Mouse (Mus musculus): ENCODE results near the gene Olfr741. TPM values are rescaled to one million over a fixed set of nuclear protein-coding genes. Genes with fewer than 3 reads are reported as not detected.

The Olfr741 gene
- not detected for total RNA-seq (2022)

DNA sequence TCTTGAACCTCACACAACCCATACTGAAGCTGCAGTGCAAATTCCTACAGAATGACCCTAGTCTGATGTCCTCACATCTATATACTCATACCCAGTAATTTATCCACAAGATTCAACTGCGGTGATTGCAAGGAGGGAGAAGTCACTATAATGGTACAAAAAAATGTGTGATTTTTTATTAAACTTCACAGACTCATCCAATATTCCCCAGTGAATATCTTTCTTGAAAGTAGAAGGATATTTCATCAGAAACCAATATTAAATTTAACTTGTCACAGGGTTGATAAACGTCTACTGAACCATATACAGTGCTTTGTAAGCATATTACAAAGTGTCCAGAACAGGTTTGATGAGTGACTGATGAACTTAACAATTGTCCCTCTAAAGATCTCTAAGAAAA, at the start of gene Olfr741:
Gene Olfr741 (plus strand): TSS at position 301 of the 400 bp plus-strand sequence.
- no peak for DNase-seq

DNA sequence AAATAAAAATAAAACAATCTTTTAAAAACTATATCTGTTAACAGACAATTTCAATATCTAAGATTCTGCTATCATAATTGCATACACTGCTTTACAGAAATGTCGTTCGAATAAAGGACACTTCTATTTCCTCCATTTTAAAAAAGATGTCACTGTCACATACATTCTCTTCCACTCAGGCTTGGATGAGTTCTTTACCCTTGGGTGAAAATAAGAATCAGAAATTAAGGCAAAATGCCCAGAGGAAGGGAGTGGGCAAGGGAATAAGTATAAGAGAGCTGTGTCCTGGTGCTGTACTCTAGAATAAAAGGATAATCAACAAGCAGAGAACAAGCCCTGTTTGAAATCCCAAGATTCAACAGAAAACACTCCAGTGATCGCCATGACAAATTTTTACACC, 27.3 kb upstream of the Olfr741 start, which contains the start of gene Olfr740:
Gene Olfr740 (plus strand): TSS at position 301 of the 400 bp plus-strand sequence.
- no peak for DNase-seq

DNA sequence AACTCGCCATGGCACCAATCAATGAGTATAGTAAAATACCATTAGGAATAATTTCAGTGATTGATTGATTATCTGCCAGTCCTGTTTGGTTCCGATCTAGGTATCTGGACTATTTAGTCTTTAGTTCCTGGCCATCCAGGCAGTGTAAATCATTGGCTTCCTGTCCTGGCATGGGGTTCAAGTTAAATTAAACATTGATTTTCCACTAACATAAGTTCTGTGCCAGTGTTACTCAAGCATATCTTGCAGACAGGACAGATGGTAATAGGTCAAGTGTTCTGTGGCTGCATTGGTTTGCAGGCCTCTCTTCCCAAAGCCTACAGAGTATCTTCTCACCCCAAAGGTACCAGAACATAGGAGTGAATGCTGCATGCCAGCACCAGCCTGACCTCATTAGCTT, 5.9 kb downstream of the Olfr741 start:
- DNase-seq, result no peak

GRCm38 (mm10) chr14:50503300-50503699, 30.8 kb downstream of the Olfr741 start, which contains the start of gene Olfr742:
Gene Olfr742, plus strand, starts transcription at chr14:50503600.
- no peak for DNase-seq

DNA sequence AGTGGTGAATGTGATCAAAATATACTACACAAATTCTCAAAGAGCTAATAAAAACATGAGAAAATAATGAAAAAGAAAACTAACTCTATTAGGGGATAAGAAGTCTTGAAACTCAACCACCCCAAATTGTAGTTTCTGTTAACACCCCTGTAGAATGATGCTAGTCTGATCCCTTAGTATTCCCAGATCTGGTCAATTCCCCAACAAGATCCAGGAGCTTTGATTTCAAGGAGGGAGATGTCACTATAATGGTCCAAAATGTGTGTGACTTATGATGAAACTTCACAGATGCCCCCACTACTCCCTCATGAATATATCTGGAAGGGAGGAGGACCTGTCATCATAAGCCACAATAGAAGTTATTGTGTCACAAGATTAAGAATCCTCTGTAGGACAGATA, 49.0 kb downstream of the Olfr741 start, which contains the start of gene Olfr743:
Gene Olfr743 (plus strand): TSS at position 301 of the 400 bp plus-strand sequence.
- no peak for DNase-seq

Other genes with a start within 250 kb of the Olfr741 start
- under 1 TPM in 1 of 4 experiments, not detected in 3; 0.06 TPM for gene Olfr731, start 230.9 kb upstream of the Olfr741 start, total RNA-seq (2022)
- not detected for gene Olfr732, start 188.5 kb upstream of the Olfr741 start, total RNA-seq (2022)
- gene Olfr733, start 171.2 kb upstream of the Olfr741 start, total RNA-seq (2022), result not detected
- gene Olfr734, start 146.0 kb upstream of the Olfr741 start, total RNA-seq (2022), result not detected
- gene Olfr735, start 123.9 kb upstream of the Olfr741 start, total RNA-seq (2022), result under 1 TPM in 2 of 4 experiments, not detected in 2; 0.06 to 0.11 TPM
- under 1 TPM; 0.07 to 0.54 (median 0.32) TPM for gene Tlr11, start 114.8 kb upstream of the Olfr741 start, total RNA-seq (2022)
- gene Olfr736, start 91.6 kb upstream of the Olfr741 start, total RNA-seq (2022), result not detected
- gene Olfr738, start 65.2 kb upstream of the Olfr741 start, total RNA-seq (2022), result not detected
- not detected for gene Olfr739, start 54.1 kb upstream of the Olfr741 start, total RNA-seq (2022)
- not detected for gene Olfr740, start 27.2 kb upstream of the Olfr741 start, total RNA-seq (2022)
- not detected for gene Olfr742, start 30.9 kb downstream of the Olfr741 start, total RNA-seq (2022)
- not detected for gene Olfr743, start 49.1 kb downstream of the Olfr741 start, total RNA-seq (2022)
- not detected for gene Olfr744, start 142.1 kb downstream of the Olfr741 start, total RNA-seq (2022)
- not detected for gene Olfr745, start 166.7 kb downstream of the Olfr741 start, total RNA-seq (2022)
- not detected for gene Olfr746, start 174.3 kb downstream of the Olfr741 start, total RNA-seq (2022)
- gene Olfr747, start 220.5 kb downstream of the Olfr741 start, total RNA-seq (2022), result not detected
- gene Olfr748, start 234.6 kb downstream of the Olfr741 start, total RNA-seq (2022), result not detected